ENCODE assay signal across 8 mouse cellular contexts in genomic region chr2:91060544-91061355, GRCm38 (mm10). TPM values are rescaled to one million over a fixed set of nuclear protein-coding genes. Genes with fewer than 3 reads are reported as not detected.
DNase-seq lines count a peak whose midpoint lies in the region; ATAC-seq and TF ChIP-seq lines count a peak whose summit lies in the region.

No protein-coding gene starts in this region.

- H3K9me3 ChIP-seq in ES-Bruce4 (replicated peaks; ENCODE audit: control insufficient read depth, insufficient read depth, low read length, poor library complexity, severe bottlenecking) = no peaks in the 10 kb centered on the region
- no peaks in the 10 kb centered on the region for H3K9me3 ChIP-seq in hindbrain, embryonic 14.5 days (ENCODE audit: control insufficient read depth, low read length)
- no peaks in the 10 kb centered on the region for H3K9me3 ChIP-seq in midbrain, embryonic 16.5 days (replicated peaks; ENCODE audit: control insufficient read depth, low read length, poor library complexity, severe bottlenecking)

- TF ChIP-seq POLR2A in ES-Bruce4 (IDR thresholded peaks at IDR 0.05; ENCODE audit: insufficient read depth, low read length) = no peak
- peak; percentile 49; the same call in 1 of the 2 replicates for TF ChIP-seq POLR2A in embryonic fibroblast, embryonic 13.5 days (IDR thresholded peaks at IDR 0.05; ENCODE audit: low read depth, low read length)

- WGBS in hindbrain, embryonic 14.5 days = 80% methylated on average over 10 of the region's 10 CpGs
- WGBS in midbrain, embryonic 16.5 days = 77% methylated on average over 10 of the region's 10 CpGs

- no peak for TF ChIP-seq EP300 in ES-Bruce4 (IDR thresholded peaks at IDR 0.05; ENCODE audit: insufficient read depth, low read depth, low read length)

- H3K4me2 ChIP-seq in hindbrain, embryonic 14.5 days (replicated peaks) = no peak overlapping the region
- H3K4me2 ChIP-seq in midbrain, embryonic 16.5 days (ENCODE audit: low read length) = no peak overlapping the region

- H3K4me3 ChIP-seq in ES-Bruce4 (ENCODE audit: low read depth, low read length) = no peak overlapping the region
- no peak overlapping the region for H3K4me3 ChIP-seq in embryonic fibroblast, embryonic 13.5 days (ENCODE audit: insufficient read depth, low read length)
- H3K4me3 ChIP-seq in hindbrain, embryonic 14.5 days (replicated peaks; ENCODE audit: low read length) = no peak overlapping the region
- H3K4me3 ChIP-seq in midbrain, embryonic 16.5 days (ENCODE audit: low read depth, low read length) = no peak overlapping the region

- peak; percentile 63 to 66 for DNase-seq in cerebellum, postnatal 10 days
- DNase-seq in cerebellum, adult 11-12 months = no peak
- DNase-seq in hindbrain, embryonic 14.5 days (ENCODE audit: low spot score) = peak; percentile 69
- peak; percentile 75 to 88 for DNase-seq in left cerebral cortex, postnatal 25 days (ENCODE audit: low spot score in 2 of 2)
- DNase-seq in ovary, adult 18-20 months (ENCODE audit: low spot score) = no peak

- H3K36me3 ChIP-seq in ES-Bruce4 (ENCODE audit: control insufficient read depth, insufficient read depth, low read length, poor library complexity, severe bottlenecking) = peaks cover 35% of the 10 kb centered on the region
- peaks cover 94% of the 10 kb centered on the region for H3K36me3 ChIP-seq in hindbrain, embryonic 14.5 days (replicated peaks; ENCODE audit: control insufficient read depth, insufficient read depth)
- H3K36me3 ChIP-seq in midbrain, embryonic 16.5 days (ENCODE audit: control insufficient read depth, insufficient read depth, low read length) = peaks cover 47% of the 10 kb centered on the region

- no peaks in the 10 kb centered on the region for H3K27me3 ChIP-seq in ES-Bruce4 (ENCODE audit: control insufficient read depth, insufficient read depth, low read length, poor library complexity, severe bottlenecking)
- H3K27me3 ChIP-seq in hindbrain, embryonic 14.5 days (ENCODE audit: control insufficient read depth, insufficient read depth, low read length) = no peaks in the 10 kb centered on the region
- no peaks in the 10 kb centered on the region for H3K27me3 ChIP-seq in midbrain, embryonic 16.5 days (ENCODE audit: control insufficient read depth, insufficient read depth, low read depth, low read length)

- no peaks in the 10 kb centered on the region for H3K4me1 ChIP-seq in ES-Bruce4 (ENCODE audit: control insufficient read depth, insufficient read depth, low read length)
- H3K4me1 ChIP-seq in embryonic fibroblast, embryonic 13.5 days (ENCODE audit: control insufficient read depth, insufficient read depth, low read length) = peaks cover 18% of the 10 kb centered on the region
- H3K4me1 ChIP-seq in hindbrain, embryonic 14.5 days (replicated peaks; ENCODE audit: control insufficient read depth, insufficient read depth, low read length) = no peaks in the 10 kb centered on the region
- no peaks in the 10 kb centered on the region for H3K4me1 ChIP-seq in midbrain, embryonic 16.5 days (ENCODE audit: control insufficient read depth, insufficient read depth, low read length)

- TF ChIP-seq CTCF in ES-Bruce4 (IDR thresholded peaks at IDR 0.05; ENCODE audit: low read depth, low read length) = peak; percentile 52
- peak; percentile 39; the same call in 1 of the 2 replicates for TF ChIP-seq CTCF in embryonic fibroblast, embryonic 13.5 days (IDR thresholded peaks at IDR 0.05; ENCODE audit: borderline replicate concordance, insufficient read depth, low read length)

- no peak; the same call in 1 of the 2 replicates for ATAC-seq in hindbrain, embryonic 14.5 days (ENCODE audit: low FRiP score)
- peak; percentile 22; the same call in 1 of the 2 replicates for ATAC-seq in midbrain, embryonic 16.5 days

- no peak overlapping the region for H3K27ac ChIP-seq in ES-Bruce4 (ENCODE audit: insufficient read depth, low read length)
- H3K27ac ChIP-seq in embryonic fibroblast, embryonic 13.5 days (ENCODE audit: insufficient read depth, low read length) = peak overlapping the region; percentile 82
- H3K27ac ChIP-seq in hindbrain, embryonic 14.5 days = no peak overlapping the region
- H3K27ac ChIP-seq in midbrain, embryonic 16.5 days (ENCODE audit: low read length) = no peak overlapping the region

- intact Hi-C loops in left cerebral cortex, postnatal 25 days (cut with DNase I) = loop anchor here (2.0 to 5.0 kb wide), 3 partner anchors 143 to 194 kb away; partner anchors contain the start of gene C1qtnf4

- no peak overlapping the region for H3K9ac ChIP-seq in ES-Bruce4 (ENCODE audit: low read depth, poor library complexity, severe bottlenecking)
- H3K9ac ChIP-seq in hindbrain, embryonic 14.5 days = no peak overlapping the region
- no peak overlapping the region for H3K9ac ChIP-seq in midbrain, embryonic 16.5 days (ENCODE audit: low read depth, low read length)

RNA-seq across cellular contexts. Expression of gene Psmc3, which starts 6.9 kb away (rescaled TPM):
- 183 and 203 TPM in 2 replicates for polyA plus RNA-seq in ES-Bruce4 (2011; ENCODE audit: insufficient read depth, insufficient read length, low read depth, missing spikeins)
- 309 and 331 TPM in 2 replicates for polyA plus RNA-seq in embryonic fibroblast, embryonic 13.5 days (2011; ENCODE audit: insufficient read length, low read depth, missing spikeins)
- 237 and 243 TPM in 2 replicates for polyA plus RNA-seq in hindbrain, embryonic 14.5 days (2014; fragmentation: Nextera tagmentation; extraction: Ambion mirVana)
- total RNA-seq in left cerebral cortex, postnatal 25 days (2021) = 100 to 1,000 TPM; 184 to 218 TPM
- polyA plus RNA-seq in midbrain, embryonic 16.5 days (2015; fragmentation: Nextera tagmentation; extraction: Ambion mirVana) = 226 and 247 TPM in 2 replicates

RNA-seq across cellular contexts. Expression of gene Slc39a13, which starts 9.5 kb away (rescaled TPM):
- 9.2 and 14.1 TPM in 2 replicates for polyA plus RNA-seq in ES-Bruce4 (2011; ENCODE audit: insufficient read depth, insufficient read length, low read depth, missing spikeins)
- polyA plus RNA-seq in embryonic fibroblast, embryonic 13.5 days (2011; ENCODE audit: insufficient read length, low read depth, missing spikeins) = 93.5 and 104 TPM in 2 replicates
- 27.4 and 27.6 TPM in 2 replicates for polyA plus RNA-seq in hindbrain, embryonic 14.5 days (2014; fragmentation: Nextera tagmentation; extraction: Ambion mirVana)
- 10 to 100 TPM; 25.1 to 29.4 TPM for total RNA-seq in left cerebral cortex, postnatal 25 days (2021)
- polyA plus RNA-seq in midbrain, embryonic 16.5 days (2015; fragmentation: Nextera tagmentation; extraction: Ambion mirVana) = 30.4 and 35.0 TPM in 2 replicates

RNA-seq across cellular contexts. Expression of gene Spi1, which starts 21.4 kb away (rescaled TPM):
- not detected in 2 replicates for polyA plus RNA-seq in ES-Bruce4 (2011; ENCODE audit: insufficient read depth, insufficient read length, low read depth, missing spikeins)
- 0.79 TPM in 1 of 2 replicates, not detected in the other for polyA plus RNA-seq in embryonic fibroblast, embryonic 13.5 days (2011; ENCODE audit: insufficient read length, low read depth, missing spikeins)
- polyA plus RNA-seq in hindbrain, embryonic 14.5 days (2014; fragmentation: Nextera tagmentation; extraction: Ambion mirVana) = 4.1 and 4.3 TPM in 2 replicates
- total RNA-seq in left cerebral cortex, postnatal 25 days (2021) = 1 to 10 TPM; 3.0 to 5.3 TPM
- polyA plus RNA-seq in midbrain, embryonic 16.5 days (2015; fragmentation: Nextera tagmentation; extraction: Ambion mirVana) = 2.1 and 2.8 TPM in 2 replicates

RNA-seq across cellular contexts. Expression of gene Rapsn, which starts 25.3 kb away (rescaled TPM):
- polyA plus RNA-seq in ES-Bruce4 (2011; ENCODE audit: insufficient read depth, insufficient read length, low read depth, missing spikeins) = 0.42 TPM in 1 of 2 replicates, not detected in the other
- not detected in 2 replicates for polyA plus RNA-seq in embryonic fibroblast, embryonic 13.5 days (2011; ENCODE audit: insufficient read length, low read depth, missing spikeins)
- 0.97 and 1.1 TPM in 2 replicates for polyA plus RNA-seq in hindbrain, embryonic 14.5 days (2014; fragmentation: Nextera tagmentation; extraction: Ambion mirVana)
- total RNA-seq in left cerebral cortex, postnatal 25 days (2021) = under 1 TPM; 0.41 to 0.53 TPM
- polyA plus RNA-seq in midbrain, embryonic 16.5 days (2015; fragmentation: Nextera tagmentation; extraction: Ambion mirVana) = 0.42 and 0.64 TPM in 2 replicates

RNA-seq across cellular contexts. Expression of gene Mybpc3, which starts 57.2 kb away (rescaled TPM):
- polyA plus RNA-seq in ES-Bruce4 (2011; ENCODE audit: insufficient read depth, insufficient read length, low read depth, missing spikeins) = not detected in 2 replicates
- polyA plus RNA-seq in embryonic fibroblast, embryonic 13.5 days (2011; ENCODE audit: insufficient read length, low read depth, missing spikeins) = not detected in 2 replicates
- polyA plus RNA-seq in hindbrain, embryonic 14.5 days (2014; fragmentation: Nextera tagmentation; extraction: Ambion mirVana) = not detected in 2 replicates
- 1 to 10 TPM in 1 of 2 experiments, under 1 TPM in 1; 0.96 to 1.4 TPM for total RNA-seq in left cerebral cortex, postnatal 25 days (2021)
- polyA plus RNA-seq in midbrain, embryonic 16.5 days (2015; fragmentation: Nextera tagmentation; extraction: Ambion mirVana) = 0.04 TPM in 1 of 2 replicates, not detected in the other

Comparison
In these comparisons a context has a peak if more than half of its experiments do, and no peak if none do; other contexts are left out.
1. DNase-seq: peak in cerebellum, postnatal 10 days (2 of 2), hindbrain, embryonic 14.5 days (single experiment) and left cerebral cortex, postnatal 25 days (2 of 2); none in cerebellum, adult 11-12 months (single experiment) and ovary, adult 18-20 months (single experiment).